Mouse (Mus musculus) gastrocnemius, postnatal 36 days (tissue): ENCODE results near the gene Gfm1. TPM values are rescaled to one million over a fixed set of nuclear protein-coding genes. Genes with fewer than 3 reads are reported as not detected.

Experiments used
- DNase-seq, 2 experiments: peaks; one replicate each; pipeline ENCODE4 v3.0.0; 2022
- intact Hi-C: fragments of 180-260 bp; cut with DNase I; formaldehyde crosslinking; loops from one replicate; pipeline ENCODE4 v1.15.1; 2025
- total RNA-seq, 2 experiments: library from RNA; stranded (reverse); gene quantifications; 2 replicates each; pipeline ENCODE4 v1.2.3; 2021

Gfm1 gene
- total RNA-seq, 2 experiments from 2014 or later: 101 to 110 TPM

- DNase-seq: no peak
- intact Hi-C loops: no loop called here
Measured at GRCm38 (mm10) chr3:67492086-67492869, 62.4 kb downstream of the Gfm1 start.

- intact Hi-C loops: no loop called here
Measured at GRCm38 (mm10) chr3:67493132-67493531, 63.2 kb downstream of the Gfm1 start.

GRCm38 (mm10) chr3:67496310-67496709 lies 66.4 kb downstream of the Gfm1 start:
- intact Hi-C loops: no loop called here
- no peak for DNase-seq

More at GRCm38 (mm10) chr3:67493132-67493531, 63.2 kb downstream of the Gfm1 start:
- DNase-seq: no peak

- intact Hi-C loops: no loop called here
- DNase-seq: no peak
Measured at GRCm38 (mm10) chr3:67497998-67498397, 68.1 kb downstream of the Gfm1 start.

GRCm38 (mm10) chr3:67498773-67499405 lies 69.0 kb downstream of the Gfm1 start:
- DNase-seq: no peak
- intact Hi-C loops: no loop called here

- intact Hi-C loops: no loop called here
Measured at GRCm38 (mm10) chr3:67499406-67499791, 69.5 kb downstream of the Gfm1 start.

GRCm38 (mm10) chr3:67503878-67504277 lies 74.0 kb downstream of the Gfm1 start:
- intact Hi-C loops: no loop called here

More at GRCm38 (mm10) chr3:67499406-67499791, 69.5 kb downstream of the Gfm1 start:
- DNase-seq: no peak

GRCm38 (mm10) chr3:67505286-67505685 lies 75.4 kb downstream of the Gfm1 start:
- DNase-seq: no peak
- intact Hi-C loops: no loop called here

More at GRCm38 (mm10) chr3:67503878-67504277, 74.0 kb downstream of the Gfm1 start:
- DNase-seq: no peak

GRCm38 (mm10) chr3:67508216-67508892 lies 78.5 kb downstream of the Gfm1 start:
- intact Hi-C loops: no loop called here
- DNase-seq: no peak

- intact Hi-C loops: loop anchor here (1.0 kb wide), 1 partner anchor 55 kb away; no protein-coding TSS in a partner anchor
- DNase-seq: peak; percentile 54 to 55
Measured at GRCm38 (mm10) chr3:67512807-67513206, 82.9 kb downstream of the Gfm1 start.

GRCm38 (mm10) chr3:67514801-67515273 lies 84.9 kb downstream of the Gfm1 start:
- intact Hi-C loops: no loop called here
- no peak for DNase-seq

GRCm38 (mm10) chr3:67515274-67515801 lies 85.4 kb downstream of the Gfm1 start, which contains the start of gene Rarres1:
Gene Rarres1 (minus strand): TSS chr3:67515523.
- DNase-seq: peak in 1 of 2 experiments; percentile 13
- intact Hi-C loops: no loop called here

- intact Hi-C loops: no loop called here
- DNase-seq: no peak
Measured at GRCm38 (mm10) chr3:67520568-67521143, 90.8 kb downstream of the Gfm1 start.

GRCm38 (mm10) chr3:67522709-67523108 lies 92.8 kb downstream of the Gfm1 start:
- no peak for DNase-seq
- intact Hi-C loops: no loop called here

GRCm38 (mm10) chr3:67524768-67525167 lies 94.9 kb downstream of the Gfm1 start:
- DNase-seq: no peak
- intact Hi-C loops: no loop called here

Other genes with a start within 250 kb of the Gfm1 start
- 100 to 1,000 TPM; 409 to 506 TPM for gene Mlf1, start 56.0 kb upstream of the Gfm1 start, total RNA-seq
- not detected for gene Gm17402, start 54.9 kb upstream of the Gfm1 start, total RNA-seq
- gene Lxn, start 33.8 kb downstream of the Gfm1 start, total RNA-seq: 1 to 10 TPM; 1.7 to 1.8 TPM
- under 1 TPM; 0.64 to 0.81 TPM for gene Rarres1, start 85.4 kb downstream of the Gfm1 start, total RNA-seq
- gene Mfsd1, start 152.6 kb downstream of the Gfm1 start, total RNA-seq: 10 to 100 TPM; 19.9 to 20.3 TPM